Mouse (Mus musculus) C2C12 (cell line): ENCODE measurements around the gene Bckdha. TPM values are rescaled to one million over a fixed set of nuclear protein-coding genes. Genes with fewer than 3 reads are reported as not detected.

ENCODE experiments used
- H3K27me3 ChIP-seq: one replicate; pipeline ENCODE4 v1.6.1; 2011; ENCODE audit not compliant: control insufficient read depth, insufficient read depth, insufficient read length
- H3K36me3 ChIP-seq: one replicate; pipeline ENCODE4 v1.6.1; 2011; ENCODE audit not compliant: control insufficient read depth, insufficient read depth
- H3K4me3 ChIP-seq: one replicate; pipeline ENCODE4 v1.5.1; 2011; ENCODE audit warnings: mild to moderate bottlenecking, control low read depth; ENCODE audit not compliant: poor library complexity, insufficient read depth, severe bottlenecking
- H3K79me2 ChIP-seq: one replicate; pipeline ENCODE4 v1.6.1; 2011; ENCODE audit not compliant: control insufficient read depth, insufficient read depth
- H3K79me3 ChIP-seq: one replicate; pipeline ENCODE4 v1.6.1; 2011; ENCODE audit warnings: low read depth, control low read depth
- H3ac ChIP-seq: one replicate; pipeline ENCODE3; 2011; ENCODE audit warnings: low read depth; ENCODE audit not compliant: control insufficient read depth, insufficient read length
- CEBPB ChIP-seq: IDR thresholded peaks from one replicate; pipeline ENCODE4 v1.6.1; 2011; ENCODE audit warnings: low read depth, mild to moderate bottlenecking, control low read depth, moderate library complexity
- CTCF ChIP-seq: IDR thresholded peaks from one replicate; pipeline ENCODE4 v1.5.1; 2011; ENCODE audit not compliant: control insufficient read depth, insufficient read depth, insufficient read length
- FOSL1 ChIP-seq: IDR thresholded peaks from one replicate; pipeline ENCODE4 v1.8.0; 2011; ENCODE audit warnings: mild to moderate bottlenecking, low read length; ENCODE audit not compliant: poor library complexity, insufficient read depth, severe bottlenecking
- MAX ChIP-seq: IDR thresholded peaks from one replicate; pipeline ENCODE4 v1.6.1; 2011; ENCODE audit warnings: mild to moderate bottlenecking, control low read depth
- MYOD1 ChIP-seq: IDR thresholded peaks from one replicate; pipeline ENCODE4 v1.6.1; 2011; ENCODE audit warnings: low read depth; ENCODE audit not compliant: control insufficient read depth, insufficient read length
- MYOG ChIP-seq: IDR thresholded peaks from one replicate; pipeline ENCODE4 v1.6.1; 2011; ENCODE audit not compliant: control insufficient read depth, insufficient read length; ENCODE audit errors: extremely low read depth
- USF1 ChIP-seq: IDR thresholded peaks from one replicate; pipeline ENCODE4 v1.6.1; 2011; ENCODE audit warnings: low read depth, mild to moderate bottlenecking, control low read depth, moderate library complexity
- polyA plus RNA-seq: library from polyadenylated mRNA; unstranded; fragments of >200 nt; fragmentation: generic; extraction: Trizol; gene quantifications from one replicate; pipeline ENCODE4 v1.2.1, GENCODE M21; 2012; ENCODE audit warnings: missing spikeins

The Bckdha gene
- polyA plus RNA-seq, 1 experiment, result 21.3 TPM

- TF ChIP-seq FOSL1 (no peak), USF1 (no peak), CEBPB (no peak), MAX (no peak)
- peaks cover 3% of the 10 kb centered on the region for H3K79me3 ChIP-seq
- H3K4me3 ChIP-seq, result no peak overlapping the region
- H3K79me2 ChIP-seq, result peaks cover 20% of the 10 kb centered on the region
- H3ac ChIP-seq, result no peak overlapping the region
- H3K27me3 ChIP-seq, result no peaks in the 10 kb centered on the region
- no peaks in the 10 kb centered on the region for H3K36me3 ChIP-seq
Observed at GRCm38 (mm10) chr7:25684659-25685058, 25.9 kb upstream of the Bckdha start.

- no peaks in the 10 kb centered on the region for H3K27me3 ChIP-seq
- H3K79me2 ChIP-seq, result peaks cover 12% of the 10 kb centered on the region
- peaks cover 2% of the 10 kb centered on the region for H3K79me3 ChIP-seq
- TF ChIP-seq MYOG (no peak), CTCF (no peak), CEBPB (no peak)
- no peak overlapping the region for H3ac ChIP-seq
- no peaks in the 10 kb centered on the region for H3K36me3 ChIP-seq
- H3K4me3 ChIP-seq, result no peak overlapping the region
Observed at GRCm38 (mm10) chr7:25683474-25684180, 24.8 kb upstream of the Bckdha start.

- Histone ChIP-seq H3K4me3 (no peak overlapping the region), H3K27me3 (no peaks in the 10 kb centered on the region)
Observed at GRCm38 (mm10) chr7:25681341-25682231, 22.8 kb upstream of the Bckdha start.

GRCm38 (mm10) chr7:25680514-25681258 is 21.9 kb upstream of the Bckdha start, which contains the start of gene B9d2:
TSS of gene B9d2 (plus strand) at chr7:25680780.
- Histone ChIP-seq H3ac (peak within 1 kb of the TSS; percentile 71), H3K27me3 (no peaks in the 10 kb centered on the region), H3K79me2 (no peaks in the 10 kb centered on the region), H3K36me3 (no peaks in the 10 kb centered on the region), H3K4me3 (peak within 1 kb of the TSS; percentile 36), H3K79me3 (no peaks in the 10 kb centered on the region)
- TF ChIP-seq MAX (no peak), CEBPB (no peak), MYOG (no peak)

More at GRCm38 (mm10) chr7:25681341-25682231, 22.8 kb upstream of the Bckdha start:
- Histone ChIP-seq H3K79me3 (no peaks in the 10 kb centered on the region), H3K79me2 (no peaks in the 10 kb centered on the region), H3K36me3 (no peaks in the 10 kb centered on the region), H3ac (no peak overlapping the region)
- no peak for TF ChIP-seq USF1
- TF ChIP-seq MAX, result no peak
- no peak for TF ChIP-seq MYOG
- no peak for TF ChIP-seq FOSL1
- no peak for TF ChIP-seq MYOD1
- no peak for TF ChIP-seq CTCF
- TF ChIP-seq CEBPB, result no peak

GRCm38 (mm10) chr7:25679971-25680370 is 21.2 kb upstream of the Bckdha start:
- TF ChIP-seq CEBPB (no peak), USF1 (no peak), MAX (no peak), FOSL1 (no peak), MYOD1 (no peak), CTCF (no peak), MYOG (no peak)
- H3K79me3 ChIP-seq, result no peaks in the 10 kb centered on the region
- no peak overlapping the region for H3ac ChIP-seq
- no peaks in the 10 kb centered on the region for H3K27me3 ChIP-seq
- peak overlapping the region; percentile 36 for H3K4me3 ChIP-seq
- no peaks in the 10 kb centered on the region for H3K36me3 ChIP-seq
- no peaks in the 10 kb centered on the region for H3K79me2 ChIP-seq
